ENCODE assay signal across 14 mouse cellular contexts in genomic region chr10:13984233-13984632, GRCm38 (mm10). TPM values are rescaled to one million over a fixed set of nuclear protein-coding genes. Genes with fewer than 3 reads are reported as not detected.
DNase-seq lines count a peak whose midpoint lies in the region; ATAC-seq and TF ChIP-seq lines count a peak whose summit lies in the region.
"Had no signal": no experiment of that assay in that cellular context is flagged by ENCODE, and none has a peak within 500 bp of the region (broad histone marks: within the 10 kb centered on the region; RNA-seq: fewer than 3 reads in every experiment).

No protein-coding gene starts in this region.

- H3K27ac ChIP-seq in heart, embryonic 14.5 days (replicated peaks in 1 of 2; ENCODE audit: control insufficient read depth in 1 of 2, insufficient read depth in 1 of 2, low read depth in 2 of 2, low read length in 2 of 2), result peak overlapping the region in 1 of 2 experiments; percentile 91; a peak in 2 of 4 replicates
- H3K27ac ChIP-seq in macrophage, result peak overlapping the region; percentile 88
- H3K27ac ChIP-seq: embryonic facial prominence, embryonic 15.5 days; forebrain, embryonic 12.5 days; intestine, embryonic 15.5 days had no signal

- TF ChIP-seq POLR2A in lung, adult 2 months (IDR thresholded peaks at IDR 0.05; ENCODE audit: borderline replicate concordance, extremely low read depth, low read depth, low read length), result no peak

- H3K4me2 ChIP-seq in heart, embryonic 14.5 days (ENCODE audit: low read length), result 0 out of 2 replicates have a peak overlapping the region, but pooled peaks have one; percentile 72
- H3K4me2 ChIP-seq: embryonic facial prominence, embryonic 15.5 days; forebrain, embryonic 12.5 days; midbrain, embryonic 11.5 days had no signal

- H3K9ac ChIP-seq in heart, embryonic 14.5 days (ENCODE audit: low read length), result no peak overlapping the region
- H3K9ac ChIP-seq: embryonic facial prominence, embryonic 15.5 days; forebrain, embryonic 12.5 days; intestine, embryonic 15.5 days had no signal

- ATAC-seq in heart, embryonic 14.5 days (ENCODE audit: insufficient number of reproducible peaks, insufficient read depth, low FRiP score, low read depth), result no peak

- no peak for DNase-seq in heart, adult 8-10 months (ENCODE audit: low spot score)
- peak; percentile 55 to 74 for DNase-seq in lung, adult 18-20 months
- DNase-seq in lung, adult 2 months, result no peak
- peak; percentile 48 for DNase-seq in induced T-regulatory cell, adult 2 months (ENCODE audit: low read depth)
- no peak for DNase-seq in kidney, postnatal 10 days
- DNase-seq: cerebellum, adult 11 months; right cerebral cortex, postnatal 25 days had no signal

- H3K4me3 ChIP-seq in heart, embryonic 14.5 days (ENCODE audit: control insufficient read depth in 1 of 2, insufficient read depth in 1 of 2, low read depth in 1 of 2, low read length in 2 of 2), result no peak overlapping the region
- H3K4me3 ChIP-seq in lung, adult 2 months (replicated peaks; ENCODE audit: extremely low read depth, low read depth, low read length), result no peak overlapping the region
- no peak overlapping the region for H3K4me3 ChIP-seq in macrophage (ENCODE audit: inconsistent target)
- H3K4me3 ChIP-seq: embryonic facial prominence, embryonic 15.5 days; forebrain, embryonic 12.5 days; intestine, embryonic 15.5 days had no signal

- H3K27me3 ChIP-seq in heart, embryonic 14.5 days (ENCODE audit: control insufficient read depth, insufficient read depth, low read length), result no peaks in the 10 kb centered on the region
- H3K27me3 ChIP-seq: CH12.LX; embryonic facial prominence, embryonic 15.5 days; forebrain, embryonic 12.5 days; intestine, embryonic 15.5 days had no signal

- TF ChIP-seq CTCF in lung, adult 2 months (IDR thresholded peaks at IDR 0.05; ENCODE audit: insufficient read depth, low read length), result no peak

- H3K9me3 ChIP-seq in heart, embryonic 14.5 days (ENCODE audit: control insufficient read depth, low read length), result no peaks in the 10 kb centered on the region
- H3K9me3 ChIP-seq: embryonic facial prominence, embryonic 15.5 days; forebrain, embryonic 12.5 days; intestine, embryonic 15.5 days had no signal

- H3K36me3 ChIP-seq in heart, embryonic 14.5 days (ENCODE audit: control insufficient read depth, insufficient read depth, low read length), result no peaks in the 10 kb centered on the region
- H3K36me3 ChIP-seq in macrophage (ENCODE audit: inconsistent target), result no peaks in the 10 kb centered on the region
- H3K36me3 ChIP-seq: embryonic facial prominence, embryonic 15.5 days; forebrain, embryonic 12.5 days; intestine, embryonic 15.5 days had no signal

- H3K79me2 ChIP-seq in macrophage (ENCODE audit: inconsistent target), result peaks cover 8% of the 10 kb centered on the region; the same call in 1 of the 2 replicates

- H3K4me1 ChIP-seq in heart, embryonic 14.5 days (ENCODE audit: control insufficient read depth in 2 of 2, insufficient read depth in 2 of 2, low read length in 2 of 2), result peaks cover 5 to 12% of the 10 kb centered on the region in 2 experiments
- H3K4me1 ChIP-seq in lung, adult 2 months (ENCODE audit: control insufficient read depth, insufficient read depth, low read length), result peaks cover 30% of the 10 kb centered on the region

RNA-seq across cellular contexts. Expression of gene Hivep2, which starts 18.4 kb away (rescaled TPM):
- 6.8 and 9.9 TPM in 2 replicates for polyA plus RNA-seq in heart, embryonic 14.5 days (2014; fragmentation: Nextera tagmentation; extraction: Ambion mirVana)
- 10 to 100 TPM; 20.4 to 25.8 (median 22.1) TPM for total RNA-seq in heart, adult 8-10 months (2022)
- 7.9 and 11.0 TPM in 2 replicates for polyA plus RNA-seq in lung, adult 2 months (2012; rRNA removed)
- 100 to 1,000 TPM in 9 of 26 experiments, 10 to 100 TPM in 17; 14.2 to 496 (median 34.9) TPM for total RNA-seq in macrophage (2018; cell fraction: chromatin; rRNA removed)
- total RNA-seq in macrophage (2018; cell fraction: cytosol; rRNA removed), result 10 to 100 TPM in 4 of 26 experiments, 1 to 10 TPM in 22; 2.5 to 66.5 (median 5.7) TPM
- total RNA-seq in macrophage (2018; cell fraction: nucleus; rRNA removed), result 100 to 1,000 TPM in 5 of 26 experiments, 10 to 100 TPM in 21; 10.3 to 337 (median 21.3) TPM
- polyA plus RNA-seq in macrophage (2018), result 2.0 to 3.3 TPM (median 3.2 TPM) in 3 replicates

Comparison
In these comparisons a context has a peak if more than half of its experiments do, and no peak if none do; other contexts are left out.
1. DNase-seq: peak in lung, adult 18-20 months (2 of 2) and induced T-regulatory cell, adult 2 months (single experiment); none in heart, adult 8-10 months (single experiment), lung, adult 2 months (single experiment) and kidney, postnatal 10 days (single experiment).